Mouse (Mus musculus) E14TG2a.4 (cell line): Measurements from ENCODE around the gene Gpx6.
A peak's percentile ranks its signal among the peaks of the same experiment; 100 is the strongest.

Experiments
- H3K27me3 ChIP-seq: 2 replicates; pipeline ENCODE4 v1.6.1; 2014; ENCODE audit warnings: low read length, control low read depth; ENCODE audit not compliant: insufficient read depth
- H3K36me3 ChIP-seq: 2 replicates; pipeline ENCODE4 v1.6.1; 2014; ENCODE audit warnings: low read length, control low read depth; ENCODE audit not compliant: insufficient read depth
- H3K4me1 ChIP-seq: replicated peaks from 2 replicates; pipeline ENCODE4 v1.6.1; 2014; ENCODE audit warnings: low read depth, low read length, control low read depth
- H3K4me3 ChIP-seq: replicated peaks from 2 replicates; pipeline ENCODE4 v1.5.1; 2014; ENCODE audit warnings: mild to moderate bottlenecking, low read length
- H3K9me3 ChIP-seq: 2 replicates; pipeline ENCODE4 v1.6.1; 2014; ENCODE audit warnings: low read length, control low read depth
- CTCF ChIP-seq: conservative IDR thresholded peaks from 2 replicates; pipeline ENCODE4 v1.5.1; 2014; ENCODE audit warnings: low read length
- NANOG ChIP-seq: IDR thresholded peaks from 2 replicates; pipeline ENCODE4 v1.6.1; 2014; ENCODE audit warnings: borderline replicate concordance, low read length, mixed read lengths
- POU5F1 ChIP-seq: IDR thresholded peaks from 2 replicates; pipeline ENCODE4 v1.6.1; 2014; ENCODE audit warnings: low read length, borderline replicate concordance

Gene Gpx6

GRCm38 (mm10) chr13:21327424-21327823, 15.5 kb downstream of the Gpx6 start:
- TF ChIP-seq POU5F1 (no peak), NANOG (no peak), CTCF (no peak)
- Histone ChIP-seq H3K4me1 (peaks cover 14% of the 10 kb centered on the region), H3K4me3 (peak overlapping the region; percentile 79), H3K9me3 (no peaks in the 10 kb centered on the region), H3K27me3 (no peaks in the 10 kb centered on the region), H3K36me3 (no peaks in the 10 kb centered on the region)

DNA sequence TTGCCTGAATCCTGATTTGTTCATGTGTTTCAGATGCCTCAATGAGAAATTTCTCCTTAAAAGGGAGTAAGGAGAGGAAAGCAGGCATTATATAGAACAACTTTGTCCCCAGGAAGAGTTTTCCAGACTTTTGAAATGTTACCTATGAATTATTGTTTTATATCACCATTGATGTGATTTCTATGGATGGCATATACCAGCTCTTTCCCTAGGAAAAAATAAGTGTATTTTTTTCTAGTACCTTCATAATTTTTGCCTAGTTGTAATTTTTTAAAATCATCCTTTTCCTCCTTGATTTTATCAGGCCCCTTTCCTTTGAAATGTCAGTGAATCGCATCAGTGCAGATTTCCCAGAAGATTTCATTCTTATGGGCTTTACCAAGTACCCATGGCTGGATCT, 34.7 kb downstream of the Gpx6 start, which contains the start of gene Olfr1367:
TSS of gene Olfr1367 (plus strand) at position 301 of the 400 bp plus-strand sequence.
- Histone ChIP-seq H3K4me3 (no peak within 1 kb of the TSS), H3K4me1 (no peaks in the 10 kb centered on the region), H3K27me3 (no peaks in the 10 kb centered on the region), H3K36me3 (no peaks in the 10 kb centered on the region), H3K9me3 (no peaks in the 10 kb centered on the region)
- TF ChIP-seq CTCF (no peak), POU5F1 (no peak), NANOG (no peak)

DNA sequence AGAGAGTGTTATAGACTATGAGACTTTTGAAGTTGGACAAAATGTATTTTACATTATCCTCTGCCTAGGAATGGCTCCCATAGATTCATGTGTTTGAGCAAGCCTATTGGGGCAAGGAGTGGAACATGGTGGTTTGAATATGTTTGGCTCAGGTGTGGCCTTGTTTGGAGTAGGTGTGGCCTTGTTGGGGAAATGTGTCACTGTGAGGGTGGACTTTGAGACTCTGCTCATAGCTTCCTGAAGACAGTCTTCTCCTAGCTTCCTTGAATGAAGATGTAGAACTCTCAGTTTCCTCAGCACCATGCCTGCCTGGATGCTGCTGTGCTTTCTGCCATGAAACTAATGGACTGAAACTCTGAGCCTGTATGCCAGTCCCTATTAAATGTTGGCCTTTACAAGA, 38.7 kb downstream of the Gpx6 start:
- TF ChIP-seq POU5F1 (no peak), CTCF (no peak), NANOG (no peak)
- Histone ChIP-seq H3K4me1 (no peaks in the 10 kb centered on the region), H3K9me3 (no peaks in the 10 kb centered on the region), H3K27me3 (no peaks in the 10 kb centered on the region), H3K36me3 (no peaks in the 10 kb centered on the region), H3K4me3 (no peak overlapping the region)

DNA sequence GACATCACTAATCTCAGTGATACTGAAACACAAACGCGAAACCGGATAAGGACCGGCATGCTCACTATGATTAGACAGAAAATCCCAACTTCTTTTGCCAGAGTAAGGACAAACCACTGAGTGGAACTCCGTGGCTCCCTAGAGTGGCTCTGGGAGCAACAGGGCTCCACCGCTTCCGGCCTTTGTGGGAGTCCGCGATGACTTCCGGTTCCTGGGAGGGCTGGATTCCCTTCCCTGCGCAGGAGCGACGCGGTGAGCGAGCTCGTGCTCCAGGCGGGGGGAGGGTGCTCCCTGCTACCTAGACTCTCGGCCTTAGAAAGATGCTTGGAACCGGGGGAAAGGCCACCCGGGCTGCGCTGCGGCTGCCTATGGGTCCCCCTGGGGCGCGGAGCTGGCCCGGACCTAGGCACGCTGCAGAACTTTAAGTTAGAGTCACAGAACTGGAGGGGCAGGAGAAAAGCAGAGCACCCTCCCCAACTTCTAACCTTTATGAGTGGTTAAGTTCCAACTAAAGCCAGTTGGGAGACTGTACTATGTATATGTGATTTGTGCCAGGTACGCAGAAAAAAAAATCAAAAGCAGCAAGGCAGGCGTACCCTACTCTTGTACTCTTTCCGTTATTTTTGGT, 50.8 kb downstream of the Gpx6 start, which contains the start of gene Zscan12:
TSS of gene Zscan12 (plus strand) at position 200 of the 628 bp plus-strand sequence.
- Histone ChIP-seq H3K27me3 (no peaks in the 10 kb centered on the region), H3K9me3 (no peaks in the 10 kb centered on the region), H3K4me3 (peak within 1 kb of the TSS; percentile 87), H3K36me3 (peaks cover 31% of the 10 kb centered on the region), H3K4me1 (peaks cover 23% of the 10 kb centered on the region)
- TF ChIP-seq CTCF (no peak), POU5F1 (no peak), NANOG (no peak)

DNA sequence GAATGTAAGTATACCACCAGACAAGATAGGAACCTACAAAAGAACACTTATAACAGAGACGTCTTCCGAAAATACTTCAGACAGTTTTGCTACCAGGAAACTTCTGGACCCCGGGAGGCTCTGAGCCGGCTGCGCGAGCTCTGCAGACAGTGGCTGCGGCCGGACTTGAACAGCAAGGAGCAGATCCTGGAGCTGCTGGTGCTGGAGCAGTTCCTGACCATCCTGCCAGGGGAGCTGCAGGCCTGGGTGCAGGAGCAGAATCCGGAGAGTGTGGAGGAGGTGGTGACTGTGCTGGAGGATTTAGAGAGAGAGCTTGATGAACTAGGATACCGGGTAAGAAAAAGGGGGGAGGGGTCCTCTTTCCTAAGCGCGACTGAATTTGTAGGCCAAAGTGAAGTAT, 51.8 kb downstream of the Gpx6 start:
- H3K9me3 ChIP-seq, result no peaks in the 10 kb centered on the region
- no peaks in the 10 kb centered on the region for H3K27me3 ChIP-seq
- H3K4me3 ChIP-seq, result peak overlapping the region; percentile 87
- TF ChIP-seq CTCF (no peak), NANOG (no peak), POU5F1 (no peak)
- H3K4me1 ChIP-seq, result peaks cover 23% of the 10 kb centered on the region
- peaks cover 39% of the 10 kb centered on the region for H3K36me3 ChIP-seq

GRCm38 (mm10) chr13:21366635-21367034, 54.7 kb downstream of the Gpx6 start:
- Histone ChIP-seq H3K27me3 (no peaks in the 10 kb centered on the region), H3K9me3 (no peaks in the 10 kb centered on the region), H3K4me3 (no peak overlapping the region), H3K4me1 (peaks cover 23% of the 10 kb centered on the region), H3K36me3 (peaks cover 62% of the 10 kb centered on the region)
- no peak for TF ChIP-seq CTCF
- no peak for TF ChIP-seq POU5F1
- TF ChIP-seq NANOG, result no peak
